Mouse (Mus musculus) MEL (cell line): ENCODE measurements at regions not wholly inside any gene's neighbourhood (a gene's known extent, or its start where the extent isn't known, plus 50 kb on each side); places are given as distances from the start of the nearest gene placed in this dataset.

Experiments used
- BHLHE40 ChIP-seq: IDR thresholded peaks from 2 replicates; pipeline ENCODE4 v1.6.1; 2012; ENCODE audit warnings: low read depth, mild to moderate bottlenecking, inconsistent platforms, low read length, improper control_type of control experiment, borderline replicate concordance
- ETS1 ChIP-seq: IDR thresholded peaks from 2 replicates; pipeline ENCODE4 v1.6.1; 2012; ENCODE audit warnings: low read depth, mild to moderate bottlenecking, inconsistent platforms, low read length, improper control_type of control experiment, moderate library complexity
- GABPA ChIP-seq: IDR thresholded peaks from 2 replicates; pipeline ENCODE4 v1.6.1; 2012; ENCODE audit warnings: low read depth, mild to moderate bottlenecking, inconsistent platforms, low read length, improper control_type of control experiment, moderate library complexity
- MAX ChIP-seq: IDR thresholded peaks from 2 replicates; pipeline ENCODE4 v1.6.1; 2011; ENCODE audit warnings: low read length, improper control_type of control experiment
- NRF1 ChIP-seq: IDR thresholded peaks from 2 replicates; pipeline ENCODE4 v1.6.1; 2014; ENCODE audit warnings: low read depth, mild to moderate bottlenecking, inconsistent platforms, low read length, improper control_type of control experiment, moderate library complexity; ENCODE audit not compliant: poor library complexity, insufficient read depth, severe bottlenecking
- POLR2A ChIP-seq, 2 experiments: IDR thresholded peaks; 2 replicates each; pipeline ENCODE4 v1.6.1; 2011 to 2012; ENCODE audit warnings: low read length in 2 of 2, mild to moderate bottlenecking in 2 of 2, control low read depth in 1 of 2, improper control_type of control experiment in 1 of 2, low read depth in 1 of 2, moderate library complexity in 1 of 2; ENCODE audit not compliant: control insufficient read depth in 1 of 2, insufficient read depth in 1 of 2, poor library complexity in 1 of 2
- TCF12 ChIP-seq: IDR thresholded peaks from 2 replicates; pipeline ENCODE4 v1.6.1; 2014; ENCODE audit warnings: low read depth, mild to moderate bottlenecking, inconsistent platforms, low read length, improper control_type of control experiment, moderate library complexity
- USF1 ChIP-seq: IDR thresholded peaks from 2 replicates; pipeline ENCODE4 v1.6.1; 2014; ENCODE audit warnings: low read depth, mild to moderate bottlenecking, inconsistent platforms, low read length, improper control_type of control experiment, moderate library complexity

- TF ChIP-seq MAX (no peak), POLR2A (IDR thresholded peaks at IDR 0.05; ENCODE audit: control insufficient read depth in 1 of 2, insufficient read depth in 1 of 2, low read depth in 1 of 2, low read length in 2 of 2, poor library complexity in 1 of 2) (no peak), USF1 (no peak), GABPA (no peak), TCF12 (no peak), ETS1 (no peak), NRF1 (no peak), BHLHE40 (no peak)
Measured at GRCm38 (mm10) chr13:47999399-47999798, 261.6 kb upstream of the Id4 start.
